Mouse (Mus musculus) forebrain, embryonic 12.5 days (tissue): Measurements from ENCODE around the gene Scrt2. TPM values are rescaled to one million over a fixed set of nuclear protein-coding genes. Genes with fewer than 3 reads are reported as not detected.
A peak's percentile ranks its signal among the peaks of the same experiment; 100 is the strongest.

Source experiments
- ATAC-seq: fragments of 200-750 bp; cut with Nextera tagmentation; 2 replicates; pipeline ENCODE4 v1.8.0; 2017; ENCODE audit warnings: moderate TSS enrichment; ENCODE audit not compliant: low FRiP score
- H3K27ac ChIP-seq: fragments of 300-500 bp; sonication (generic); 2 replicates; pipeline ENCODE4 v1.5.1; 2016; ENCODE audit warnings: mild to moderate bottlenecking
- H3K27me3 ChIP-seq: fragments of 300-500 bp; sonication (generic); 2 replicates; pipeline ENCODE4 v1.6.1; 2016; ENCODE audit warnings: mild to moderate bottlenecking
- H3K36me3 ChIP-seq: fragments of 300-500 bp; sonication (generic); replicated peaks from 2 replicates; pipeline ENCODE4 v1.6.1; 2016; ENCODE audit warnings: mild to moderate bottlenecking
- H3K4me1 ChIP-seq: fragments of 300-500 bp; sonication (generic); 2 replicates; pipeline ENCODE4 v1.6.1; 2016
- H3K4me2 ChIP-seq: fragments of 300-500 bp; sonication (generic); 2 replicates; pipeline ENCODE4 v1.6.1; 2016; ENCODE audit warnings: mild to moderate bottlenecking, moderate library complexity
- H3K4me3 ChIP-seq: fragments of 300-500 bp; sonication (generic); replicated peaks from 2 replicates; pipeline ENCODE4 v1.5.1; 2016; ENCODE audit warnings: mild to moderate bottlenecking
- H3K9ac ChIP-seq: fragments of 300-500 bp; sonication (generic); 2 replicates; pipeline ENCODE4 v1.6.1; 2016; ENCODE audit warnings: mild to moderate bottlenecking
- H3K9me3 ChIP-seq: fragments of 300-500 bp; sonication (generic); 2 replicates; pipeline ENCODE4 v1.6.1; 2016
- WGBS: fragments of 180-500 bp; shearing (Covaris S2); methylation state at CpG from one replicate; pipeline ENCODE4 v1.1.7; 2016; 5-methylcytosine and 5-hydroxymethylcytosine counted together
- polyA plus RNA-seq: library from polyadenylated mRNA; unstranded; fragments of >200 nt; fragmentation: Nextera tagmentation; extraction: Ambion mirVana; gene quantifications from 2 replicates; pipeline ENCODE4 v1.2.1, GENCODE M21; 2016

Scrt2 gene
- 15.3 and 15.6 TPM in 2 replicates for polyA plus RNA-seq

- peak; percentile 78 for ATAC-seq
- WGBS = 1% methylated on average over 21 of the region's 24 CpGs
Measured at GRCm38 (mm10) chr2:152080685-152081541, at the start of gene Scrt2. Scrt2 (plus strand) TSS chr2:152081529.

GRCm38 (mm10) chr2:152040101-152040500 is 41.2 kb upstream of the Scrt2 start:
- Histone ChIP-seq H3K4me2 (no peak overlapping the region), H3K4me1 (no peaks in the 10 kb centered on the region), H3K27me3 (peaks cover 21% of the 10 kb centered on the region), H3K27ac (no peak overlapping the region), H3K9ac (no peak overlapping the region), H3K4me3 (no peak overlapping the region), H3K36me3 (no peaks in the 10 kb centered on the region), H3K9me3 (0 out of 2 replicates have a peak, but pooled peaks cover 5% of the 10 kb centered on the region)
- ATAC-seq = no peak

More at GRCm38 (mm10) chr2:152080685-152081541, at the start of gene Scrt2:
- Histone ChIP-seq H3K4me2 (peak within 1 kb of the TSS; percentile 78), H3K4me3 (peak within 1 kb of the TSS; percentile 74), H3K27ac (peak within 1 kb of the TSS; percentile 97), H3K9me3 (no peaks in the 10 kb centered on the region), H3K4me1 (peaks cover 61% of the 10 kb centered on the region), H3K27me3 (peaks cover 64% of the 10 kb centered on the region), H3K36me3 (0 out of 2 replicates have a peak, but pooled peaks cover 3% of the 10 kb centered on the region), H3K9ac (peak within 1 kb of the TSS; percentile 93)

GRCm38 (mm10) chr2:152047116-152048002 is 34.0 kb upstream of the Scrt2 start:
- peaks cover 58% of the 10 kb centered on the region for H3K4me1 ChIP-seq
- peak; percentile 39 for ATAC-seq

GRCm38 (mm10) chr2:152048003-152048980 is 33.0 kb upstream of the Scrt2 start:
- H3K9me3 ChIP-seq = no peaks in the 10 kb centered on the region
- peak overlapping the region; percentile 66 for H3K9ac ChIP-seq
- H3K27me3 ChIP-seq = peaks cover 64% of the 10 kb centered on the region
- ATAC-seq = peak; percentile 77
- peak overlapping the region; percentile 49 for H3K4me3 ChIP-seq
- H3K4me2 ChIP-seq = peak overlapping the region; percentile 90
- under 1% methylated on average over 65 of the region's 82 CpGs for WGBS
- H3K4me1 ChIP-seq = peaks cover 63% of the 10 kb centered on the region
- H3K36me3 ChIP-seq = no peaks in the 10 kb centered on the region
- peak overlapping the region; percentile 91 for H3K27ac ChIP-seq

More at GRCm38 (mm10) chr2:152047116-152048002, 34.0 kb upstream of the Scrt2 start:
- H3K27ac ChIP-seq = peak overlapping the region; percentile 91
- peaks cover 55% of the 10 kb centered on the region for H3K27me3 ChIP-seq
- peak overlapping the region; percentile 90 for H3K4me2 ChIP-seq
- no peaks in the 10 kb centered on the region for H3K36me3 ChIP-seq
- 2% methylated on average over 25 of the region's 25 CpGs for WGBS
- 0 out of 2 replicates have a peak overlapping the region, but pooled peaks have one; percentile 66 for H3K9ac ChIP-seq
- no peak overlapping the region for H3K4me3 ChIP-seq
- H3K9me3 ChIP-seq = no peaks in the 10 kb centered on the region

- H3K9me3 ChIP-seq = no peaks in the 10 kb centered on the region
- peaks cover 71% of the 10 kb centered on the region for H3K27me3 ChIP-seq
- peak overlapping the region; percentile 66 for H3K9ac ChIP-seq
- H3K4me2 ChIP-seq = peak overlapping the region; percentile 90
- H3K4me3 ChIP-seq = peak overlapping the region; percentile 49
- H3K36me3 ChIP-seq = no peaks in the 10 kb centered on the region
- peak; percentile 43 for ATAC-seq
- peak overlapping the region; percentile 91 for H3K27ac ChIP-seq
- under 1% methylated on average over 24 of the region's 24 CpGs for WGBS
- peaks cover 63% of the 10 kb centered on the region for H3K4me1 ChIP-seq
Measured at GRCm38 (mm10) chr2:152048981-152049441, 32.3 kb upstream of the Scrt2 start.

GRCm38 (mm10) chr2:152049611-152050270 is 31.6 kb upstream of the Scrt2 start:
- Histone ChIP-seq H3K36me3 (no peaks in the 10 kb centered on the region), H3K4me2 (peak overlapping the region; percentile 90), H3K27ac (peak overlapping the region; percentile 91), H3K4me1 (peaks cover 63% of the 10 kb centered on the region), H3K9me3 (no peaks in the 10 kb centered on the region), H3K27me3 (peaks cover 72% of the 10 kb centered on the region), H3K9ac (peak overlapping the region; percentile 66), H3K4me3 (peak overlapping the region; percentile 49)
- 2% methylated on average over 13 of the region's 13 CpGs for WGBS
- no peak for ATAC-seq

- peak; percentile 71 for ATAC-seq
- H3K27me3 ChIP-seq = peaks cover 72% of the 10 kb centered on the region
- no peak overlapping the region for H3K9ac ChIP-seq
- H3K4me3 ChIP-seq = peak overlapping the region; percentile 49; the same call in 1 of the 2 replicates
- H3K9me3 ChIP-seq = no peaks in the 10 kb centered on the region
- H3K4me1 ChIP-seq = peaks cover 63% of the 10 kb centered on the region
- no peaks in the 10 kb centered on the region for H3K36me3 ChIP-seq
- WGBS = 1% methylated on average over 7 of the region's 7 CpGs
- H3K4me2 ChIP-seq = peak overlapping the region; percentile 90
- peak overlapping the region; percentile 91 for H3K27ac ChIP-seq
Measured at GRCm38 (mm10) chr2:152050316-152050715, 31.0 kb upstream of the Scrt2 start.

GRCm38 (mm10) chr2:152051985-152052384 is 29.3 kb upstream of the Scrt2 start:
- Histone ChIP-seq H3K4me3 (no peak overlapping the region), H3K4me1 (peaks cover 68% of the 10 kb centered on the region), H3K36me3 (no peaks in the 10 kb centered on the region), H3K4me2 (no peak overlapping the region), H3K27me3 (peaks cover 80% of the 10 kb centered on the region), H3K9me3 (no peaks in the 10 kb centered on the region), H3K27ac (no peak overlapping the region), H3K9ac (no peak overlapping the region; the same call in 1 of the 2 replicates)
- WGBS = 56% methylated on average over 3 of the region's 3 CpGs
- ATAC-seq = no peak

- Histone ChIP-seq H3K4me2 (no peak overlapping the region), H3K36me3 (no peaks in the 10 kb centered on the region), H3K4me3 (no peak overlapping the region), H3K9ac (no peak overlapping the region), H3K27ac (no peak overlapping the region), H3K4me1 (peaks cover 43% of the 10 kb centered on the region), H3K27me3 (peaks cover 74% of the 10 kb centered on the region), H3K9me3 (no peaks in the 10 kb centered on the region)
- ATAC-seq = no peak
- WGBS = 63% methylated on average over 1 of the region's 1 CpGs
Measured at GRCm38 (mm10) chr2:152055406-152055805, 25.9 kb upstream of the Scrt2 start.

GRCm38 (mm10) chr2:152056368-152057251 is 24.7 kb upstream of the Scrt2 start:
- peak; percentile 50; the same call in 1 of the 2 replicates for ATAC-seq
- Histone ChIP-seq H3K27me3 (peaks cover 63% of the 10 kb centered on the region), H3K9me3 (no peaks in the 10 kb centered on the region), H3K4me3 (no peak overlapping the region), H3K9ac (no peak overlapping the region), H3K36me3 (no peaks in the 10 kb centered on the region), H3K4me1 (peaks cover 37% of the 10 kb centered on the region), H3K27ac (peak overlapping the region; percentile 32; the same call in 1 of the 2 replicates), H3K4me2 (no peak overlapping the region; the same call in 1 of the 2 replicates)
- 70% methylated on average over 21 of the region's 22 CpGs for WGBS
